Mouse (Mus musculus) hindbrain, postnatal 0 days (tissue): ENCODE data around the gene Wdr83. TPM values are rescaled to one million over a fixed set of nuclear protein-coding genes. Genes with fewer than 3 reads are reported as not detected.

Source experiments
- ATAC-seq: fragments of 200-750 bp; cut with Nextera tagmentation; 2 replicates; pipeline ENCODE4 v1.8.0; 2017; ENCODE audit warnings: mild to moderate bottlenecking, moderate TSS enrichment, moderate library complexity
- DNase-seq: peaks from one replicate; pipeline ENCODE4 v3.0.0-alpha.2; 2015; ENCODE audit warnings: low spot score
- H3K27ac ChIP-seq: fragments of 300-500 bp; sonication (generic); 2 replicates; pipeline ENCODE4 v1.5.1; 2014; ENCODE audit warnings: mild to moderate bottlenecking
- H3K27me3 ChIP-seq: fragments of 300-500 bp; sonication (generic); 2 replicates; pipeline ENCODE4 v1.6.1; 2014; ENCODE audit warnings: low read length, mixed read lengths; ENCODE audit not compliant: insufficient read depth
- H3K36me3 ChIP-seq: fragments of 300-500 bp; sonication (generic); 2 replicates; pipeline ENCODE4 v1.6.1; 2014; ENCODE audit warnings: low read length, mixed read lengths; ENCODE audit not compliant: insufficient read depth
- H3K4me1 ChIP-seq: fragments of 300-500 bp; sonication (generic); 2 replicates; pipeline ENCODE4 v1.6.1; 2014; ENCODE audit warnings: antibody characterized with exemption, low read length, mixed read lengths; ENCODE audit not compliant: insufficient read depth
- H3K4me2 ChIP-seq: fragments of 300-500 bp; sonication (generic); 2 replicates; pipeline ENCODE4 v1.6.1; 2014; ENCODE audit warnings: low read depth, mild to moderate bottlenecking, low read length, moderate library complexity, mixed read lengths
- H3K4me3 ChIP-seq: fragments of 300-500 bp; sonication (generic); 2 replicates; pipeline ENCODE4 v1.5.1; 2014; ENCODE audit warnings: low read length
- H3K9ac ChIP-seq: fragments of 300-500 bp; sonication (generic); replicated peaks from 2 replicates; pipeline ENCODE4 v1.6.1; 2014; ENCODE audit warnings: mild to moderate bottlenecking, low read length, moderate library complexity, mixed read lengths
- H3K9me3 ChIP-seq: fragments of 300-500 bp; sonication (generic); 2 replicates; pipeline ENCODE4 v1.6.1; 2016; ENCODE audit warnings: low read length, mixed read lengths
- CTCF ChIP-seq: IDR thresholded peaks from 2 replicates; pipeline ENCODE4 v1.5.1; 2016; ENCODE audit warnings: antibody characterized with exemption, control low read depth, low read depth
- WGBS: fragments of 180-500 bp; shearing (Covaris S2); extraction: QIAGEN DNeasy Blood & Tissue Kit; methylation state at CpG from one replicate; pipeline ENCODE4 v1.1.7; 2014; 5-methylcytosine and 5-hydroxymethylcytosine counted together
- microRNA-seq, 2 experiments: library from miRNA; unstranded; fragments of <30 nt; microRNA quantifications; one replicate each; pipeline ENCODE4; 2016
- polyA plus RNA-seq: library from polyadenylated mRNA; unstranded; fragments of >200 nt; fragmentation: Nextera tagmentation; extraction: Ambion mirVana; gene quantifications from 2 replicates; pipeline ENCODE4 v1.2.1, GENCODE M21; 2015
- total RNA-seq: library from RNA; depleted of rRNA; stranded (reverse); fragments of >200 nt; gene quantifications from 2 replicates; pipeline ENCODE4 v1.2.3, GENCODE M21; 2014; rRNA removed

Wdr83 gene
- total and polyA plus RNA-seq, 2 experiments from 2014 or later: 21.4 to 38.6 TPM

- H3K27me3 ChIP-seq: no peaks in the 10 kb centered on the region
- DNase-seq (no peak), ATAC-seq (no peak)
- H3K27ac ChIP-seq: no peak overlapping the region
- no peak overlapping the region for H3K9ac ChIP-seq
- H3K36me3 ChIP-seq: peaks cover 30% of the 10 kb centered on the region
- no peaks in the 10 kb centered on the region for H3K9me3 ChIP-seq
- H3K4me3 ChIP-seq: no peak overlapping the region
- no peak overlapping the region for H3K4me2 ChIP-seq
- WGBS: 94% methylated on average over 4 of the region's 4 CpGs
- TF ChIP-seq CTCF: no peak
- peaks cover 15% of the 10 kb centered on the region; the same call in 1 of the 2 replicates for H3K4me1 ChIP-seq
These were observed 48.3 kb downstream of the Wdr83 start for GRCm38 (mm10) chr8:85032622-85033311.

DNA sequence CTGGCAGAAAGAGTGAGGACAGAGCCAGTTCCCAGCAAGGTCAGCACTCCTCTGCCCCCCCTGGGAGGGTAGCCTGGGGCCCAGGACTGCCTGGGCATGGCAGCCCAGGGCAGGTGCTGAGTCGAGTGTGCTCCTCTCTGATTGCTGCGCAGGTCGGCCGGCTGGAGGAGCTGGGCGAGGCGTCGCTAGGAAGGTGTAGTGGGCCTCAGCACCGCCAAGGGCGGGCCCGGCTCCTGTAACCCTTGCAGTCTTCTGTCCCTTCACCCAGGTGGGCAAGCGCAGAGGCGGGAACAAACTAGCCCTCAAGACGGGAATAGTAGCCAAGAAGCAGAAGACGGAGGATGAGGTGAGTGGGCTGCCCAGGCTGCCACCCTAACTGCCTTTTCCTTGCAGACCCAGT, 51.8 kb downstream of the Wdr83 start:
- Histone ChIP-seq H3K4me1 (peaks cover 28% of the 10 kb centered on the region), H3K9me3 (no peaks in the 10 kb centered on the region), H3K36me3 (peaks cover 30% of the 10 kb centered on the region), H3K4me2 (peak overlapping the region; percentile 91; the same call in 1 of the 2 replicates), H3K27ac (no peak overlapping the region), H3K4me3 (peak overlapping the region; percentile 95; the same call in 1 of the 2 replicates), H3K9ac (no peak overlapping the region; the same call in 1 of the 2 replicates), H3K27me3 (no peaks in the 10 kb centered on the region)
- ATAC-seq (no peak), DNase-seq (no peak)
- 94% methylated on average over 14 of the region's 14 CpGs for WGBS
- TF ChIP-seq CTCF: no peak

DNA sequence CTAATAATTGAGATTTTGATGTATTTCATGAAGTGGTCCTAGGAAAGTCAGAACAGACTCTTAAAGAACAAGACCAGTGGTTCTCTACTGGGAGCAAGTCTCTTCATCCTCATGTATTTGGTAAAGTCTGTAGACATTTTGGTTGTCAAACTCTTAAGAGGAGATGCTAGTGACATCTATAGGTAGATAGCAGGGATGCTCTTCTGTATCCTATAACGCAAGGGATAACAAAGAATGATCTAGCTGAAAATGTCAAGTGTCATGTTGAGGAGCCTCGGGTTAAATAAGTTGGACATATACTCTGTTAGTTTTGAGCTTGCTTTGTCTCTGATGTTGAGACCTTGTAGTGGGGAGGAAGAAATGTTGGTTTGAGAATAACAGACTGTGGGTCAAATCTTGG, 53.2 kb downstream of the Wdr83 start:
- peak overlapping the region; percentile 91 for H3K4me2 ChIP-seq
- no peak for ATAC-seq
- H3K27ac ChIP-seq: no peak overlapping the region
- peak overlapping the region; percentile 95 for H3K4me3 ChIP-seq
- peaks cover 32% of the 10 kb centered on the region for H3K4me1 ChIP-seq
- 13% methylated on average over 2 of the region's 2 CpGs for WGBS
- H3K27me3 ChIP-seq: no peaks in the 10 kb centered on the region
- peak overlapping the region; percentile 99; the same call in 1 of the 2 replicates for H3K9ac ChIP-seq
- peaks cover 29% of the 10 kb centered on the region for H3K36me3 ChIP-seq
- TF ChIP-seq CTCF: peak; percentile 49
- peak; percentile 39 for DNase-seq
- no peaks in the 10 kb centered on the region for H3K9me3 ChIP-seq

DNA sequence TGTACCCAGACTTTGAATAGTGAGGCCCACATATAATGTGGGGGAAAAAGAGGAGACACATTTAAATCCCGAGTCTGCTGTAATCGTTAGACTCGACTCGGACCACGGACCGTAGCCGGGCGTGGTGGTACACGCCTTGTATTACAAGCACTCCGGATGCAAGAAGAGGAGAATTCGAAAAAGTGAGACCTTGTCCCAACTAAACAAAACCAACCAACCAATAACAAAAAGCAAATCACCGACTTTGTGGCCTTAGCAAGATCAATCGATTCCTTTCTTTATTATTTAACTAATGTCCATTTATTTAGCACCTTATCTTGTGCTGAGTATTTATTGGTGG, 53.6 kb downstream of the Wdr83 start:
- Histone ChIP-seq H3K9me3 (no peaks in the 10 kb centered on the region), H3K9ac (peak overlapping the region; percentile 99), H3K4me1 (peaks cover 32% of the 10 kb centered on the region), H3K27ac (peak overlapping the region; percentile 95), H3K36me3 (peaks cover 24% of the 10 kb centered on the region), H3K4me2 (peak overlapping the region; percentile 91), H3K27me3 (no peaks in the 10 kb centered on the region), H3K4me3 (peak overlapping the region; percentile 95)
- ATAC-seq (no peak), DNase-seq (no peak)
- TF ChIP-seq CTCF: no peak
- 1% methylated on average over 13 of the region's 13 CpGs for WGBS

DNA sequence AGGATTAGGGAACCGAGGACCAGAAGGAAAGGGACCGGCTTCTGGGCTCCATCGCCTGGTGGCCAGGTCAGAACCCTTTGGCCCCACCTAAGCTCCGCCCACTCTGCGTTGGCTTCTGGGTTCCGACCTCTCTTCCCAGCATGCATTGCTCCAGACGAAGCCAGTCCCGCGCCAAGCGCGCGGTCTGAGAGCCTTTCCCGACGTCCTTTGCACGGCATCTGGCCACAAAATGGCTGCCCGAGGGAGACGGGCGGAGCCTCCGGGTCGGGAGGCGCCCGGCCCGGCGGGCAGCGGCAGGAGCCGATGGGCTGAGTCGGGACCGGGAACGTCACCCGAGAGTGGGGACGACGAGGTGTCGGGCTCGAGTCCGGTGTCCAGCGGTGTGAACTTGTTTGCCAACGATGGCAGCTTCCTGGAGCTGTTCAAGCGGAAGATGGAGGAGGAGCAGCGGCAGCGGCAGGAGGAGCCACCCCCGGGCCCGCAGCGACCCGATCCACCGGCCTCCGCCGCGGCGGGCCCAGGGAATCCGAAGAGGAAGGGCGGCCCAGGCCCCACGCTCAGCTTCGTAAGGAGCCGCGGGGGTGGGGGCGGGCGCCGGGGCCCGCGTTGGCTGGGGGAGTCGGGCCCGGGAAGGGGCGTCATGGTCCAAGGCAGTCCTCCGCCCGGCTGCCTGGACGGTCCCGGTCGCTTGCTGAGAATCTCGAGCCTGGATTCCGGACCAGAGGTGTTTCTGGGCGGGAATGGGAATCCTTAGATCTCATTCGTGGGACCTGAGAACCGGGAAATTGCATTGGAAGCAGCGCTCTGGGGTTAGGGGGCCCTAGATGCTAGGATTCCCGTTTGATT, 54.2 kb downstream of the Wdr83 start, which contains the start of gene Trir:
Gene Trir, plus strand, starts transcription at position 154 of the 846 bp plus-strand sequence.
- H3K36me3 ChIP-seq: peaks cover 19% of the 10 kb centered on the region
- peak; percentile 85 for ATAC-seq
- TF ChIP-seq CTCF: no peak
- DNase-seq: peak; percentile 98
- no peaks in the 10 kb centered on the region for H3K9me3 ChIP-seq
- under 1% methylated on average over 73 of the region's 75 CpGs for WGBS
- peaks cover 32% of the 10 kb centered on the region for H3K4me1 ChIP-seq
- peak within 1 kb of the TSS; percentile 95 for H3K27ac ChIP-seq
- H3K27me3 ChIP-seq: no peaks in the 10 kb centered on the region
- H3K4me3 ChIP-seq: peak within 1 kb of the TSS; percentile 95
- H3K4me2 ChIP-seq: peak within 1 kb of the TSS; percentile 91
- H3K9ac ChIP-seq: peak within 1 kb of the TSS; percentile 99

DNA sequence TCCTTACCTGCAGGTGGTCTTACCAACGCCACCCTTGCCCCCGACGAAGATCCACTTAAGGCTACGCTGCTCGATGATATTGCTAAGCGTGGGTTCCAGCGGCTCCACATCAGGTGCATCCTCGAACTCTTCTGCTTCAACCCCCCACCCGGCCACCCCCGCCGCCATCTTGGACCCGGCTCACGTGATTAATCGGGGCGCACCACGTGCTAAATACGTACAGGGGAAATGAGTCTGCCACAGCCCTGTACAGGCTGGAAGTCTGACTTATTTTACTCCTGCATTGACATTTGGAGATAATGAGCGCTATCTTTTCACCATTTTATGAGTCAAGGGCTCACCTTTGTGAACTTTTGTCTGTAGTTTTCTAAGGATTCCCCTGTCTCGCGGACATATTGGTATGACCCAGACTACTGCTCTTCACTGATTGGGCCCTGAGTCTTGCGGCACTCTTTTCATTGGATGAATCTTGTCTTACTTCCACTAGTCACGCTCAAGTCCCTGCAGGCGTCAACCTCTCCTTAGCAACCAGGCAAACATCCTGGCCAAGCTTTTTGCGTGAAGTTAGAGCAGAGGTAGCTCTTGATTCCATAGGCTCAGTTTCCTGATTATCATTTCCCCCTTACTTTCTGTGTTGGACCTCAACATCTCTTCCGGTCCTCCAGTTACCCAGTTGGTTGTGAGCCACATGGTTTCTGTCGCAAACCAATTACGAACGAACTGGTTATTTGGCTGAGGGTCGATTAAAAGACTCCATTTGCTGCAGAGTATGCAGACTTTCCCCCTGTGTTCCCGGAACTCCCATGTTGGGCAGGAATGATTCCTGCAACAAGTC, 55.8 kb downstream of the Wdr83 start, which contains the start of gene Asna1:
Gene Asna1, minus strand, starts transcription at position 184 of the 835 bp plus-strand sequence.
- ATAC-seq (peak; percentile 92), DNase-seq (peak; percentile 93)
- peaks cover 8% of the 10 kb centered on the region for H3K36me3 ChIP-seq
- WGBS: 4% methylated on average over 30 of the region's 30 CpGs
- H3K9ac ChIP-seq: peak within 1 kb of the TSS; percentile 68
- H3K4me3 ChIP-seq: peak within 1 kb of the TSS; percentile 75
- peak within 1 kb of the TSS; percentile 95; the same call in 1 of the 2 replicates for H3K27ac ChIP-seq
- H3K4me2 ChIP-seq: peak within 1 kb of the TSS; percentile 91
- TF ChIP-seq CTCF: 0 out of 2 replicates have a peak, but pooled peaks have one; percentile 7
- H3K9me3 ChIP-seq: no peaks in the 10 kb centered on the region
- peaks cover 32% of the 10 kb centered on the region for H3K4me1 ChIP-seq
- H3K27me3 ChIP-seq: no peaks in the 10 kb centered on the region

Small RNAs within 50 kb of the gene (microRNA-seq; reads per million reads assigned to microRNA genes)
- gene Gm23388 (0.36 to 0.53 reads per million in 2 experiments), gene Mir7070 (3.3 to 4.7 reads per million in 2 experiments)

Other genes starting within 250 kb of the Wdr83 start
- 33.0 and 34.1 TPM in 2 replicates for gene Gadd45gip1, start 249.8 kb downstream of the Wdr83 start, total RNA-seq
- 43.4 and 45.3 TPM in 2 replicates for gene Gadd45gip1, start 249.8 kb downstream of the Wdr83 start, polyA plus RNA-seq
- 62.5 and 68.1 TPM in 2 replicates for gene Rad23a, start 240.6 kb downstream of the Wdr83 start, total RNA-seq
- 90.6 and 98.0 TPM in 2 replicates for gene Rad23a, start 240.6 kb downstream of the Wdr83 start, polyA plus RNA-seq
- gene Calr, start 234.4 kb downstream of the Wdr83 start, total RNA-seq: 350 and 359 TPM in 2 replicates
- 418 and 457 TPM in 2 replicates for gene Calr, start 234.4 kb downstream of the Wdr83 start, polyA plus RNA-seq
- gene Farsa, start 224.3 kb downstream of the Wdr83 start, total RNA-seq: 77.5 and 86.1 TPM in 2 replicates
- 87.4 and 89.8 TPM in 2 replicates for gene Farsa, start 224.3 kb downstream of the Wdr83 start, polyA plus RNA-seq
- 11.8 and 14.0 TPM in 2 replicates for gene Syce2, start 209.2 kb downstream of the Wdr83 start, total RNA-seq
- gene Syce2, start 209.2 kb downstream of the Wdr83 start, polyA plus RNA-seq: 62.1 and 64.4 TPM in 2 replicates
- gene Gcdh, start 187.4 kb downstream of the Wdr83 start, total RNA-seq: 24.9 and 37.8 TPM in 2 replicates
- 36.5 and 41.3 TPM in 2 replicates for gene Gcdh, start 187.4 kb downstream of the Wdr83 start, polyA plus RNA-seq
- gene Klf1, start 179.4 kb downstream of the Wdr83 start, total RNA-seq: 1.2 TPM in 1 of 2 replicates, not detected in the other
- 0.34 and 0.98 TPM in 2 replicates for gene Klf1, start 179.4 kb downstream of the Wdr83 start, polyA plus RNA-seq
- 15.0 and 24.5 TPM in 2 replicates for gene Dnase2a, start 172.7 kb downstream of the Wdr83 start, total RNA-seq
- gene Dnase2a, start 172.7 kb downstream of the Wdr83 start, polyA plus RNA-seq: 8.6 and 8.8 TPM in 2 replicates
- gene Mast1, start 143.9 kb downstream of the Wdr83 start, total RNA-seq: 70.9 and 83.0 TPM in 2 replicates
- 61.9 and 69.5 TPM in 2 replicates for gene Mast1, start 143.9 kb downstream of the Wdr83 start, polyA plus RNA-seq
- 5.8 and 11.6 TPM in 2 replicates for gene Rtbdn, start 134.3 kb downstream of the Wdr83 start, total RNA-seq
- gene Rtbdn, start 134.3 kb downstream of the Wdr83 start, polyA plus RNA-seq: 3.5 and 4.1 TPM in 2 replicates
- not detected in 2 replicates for gene Gm49661, start 111.9 kb downstream of the Wdr83 start, total RNA-seq
- not detected in 2 replicates for gene Gm49661, start 111.9 kb downstream of the Wdr83 start, polyA plus RNA-seq
- gene Prdx2, start 111.7 kb downstream of the Wdr83 start, total RNA-seq: 688 and 763 TPM in 2 replicates
- 925 and 937 TPM in 2 replicates for gene Prdx2, start 111.7 kb downstream of the Wdr83 start, polyA plus RNA-seq
- gene Rnaseh2a, start 111.5 kb downstream of the Wdr83 start, total RNA-seq: 37.3 and 45.9 TPM in 2 replicates
- 59.0 and 59.7 TPM in 2 replicates for gene Rnaseh2a, start 111.5 kb downstream of the Wdr83 start, polyA plus RNA-seq
- 16.9 and 17.8 TPM in 2 replicates for gene Junb, start 102.6 kb downstream of the Wdr83 start, total RNA-seq
- gene Junb, start 102.6 kb downstream of the Wdr83 start, polyA plus RNA-seq: 6.3 and 7.9 TPM in 2 replicates
- 18.9 and 19.0 TPM in 2 replicates for gene Hook2, start 90.7 kb downstream of the Wdr83 start, total RNA-seq
- gene Hook2, start 90.7 kb downstream of the Wdr83 start, polyA plus RNA-seq: 29.7 and 33.4 TPM in 2 replicates
- gene Best2, start 66.8 kb downstream of the Wdr83 start, total RNA-seq: not detected in 2 replicates
- 0.09 and 0.26 TPM in 2 replicates for gene Best2, start 66.8 kb downstream of the Wdr83 start, polyA plus RNA-seq
- 165 and 172 TPM in 2 replicates for gene Asna1, start 56.0 kb downstream of the Wdr83 start, total RNA-seq
- gene Asna1, start 56.0 kb downstream of the Wdr83 start, polyA plus RNA-seq: 149 and 150 TPM in 2 replicates
- 220 and 238 TPM in 2 replicates for gene Trir, start 54.5 kb downstream of the Wdr83 start, total RNA-seq
- 146 and 152 TPM in 2 replicates for gene Trir, start 54.5 kb downstream of the Wdr83 start, polyA plus RNA-seq
- gene Tnpo2, start 44.4 kb downstream of the Wdr83 start, total RNA-seq: 174 and 183 TPM in 2 replicates
- gene Tnpo2, start 44.4 kb downstream of the Wdr83 start, polyA plus RNA-seq: 48.1 and 49.1 TPM in 2 replicates
- 104 and 114 TPM in 2 replicates for gene Fbxw9, start 21.3 kb downstream of the Wdr83 start, total RNA-seq
- gene Fbxw9, start 21.3 kb downstream of the Wdr83 start, polyA plus RNA-seq: 78.9 and 82.2 TPM in 2 replicates
- gene Gm5741, start 13.3 kb downstream of the Wdr83 start, total RNA-seq: not detected in 2 replicates
- 0.71 and 0.76 TPM in 2 replicates for gene Gm5741, start 13.3 kb downstream of the Wdr83 start, polyA plus RNA-seq
- 77.5 and 103 TPM in 2 replicates for gene Dhps, start 9.5 kb downstream of the Wdr83 start, total RNA-seq
- gene Dhps, start 9.5 kb downstream of the Wdr83 start, polyA plus RNA-seq: 118 and 123 TPM in 2 replicates
- gene Wdr83os, start 566 bp downstream of the Wdr83 start, total RNA-seq: 109 and 123 TPM in 2 replicates
- 129 and 131 TPM in 2 replicates for gene Wdr83os, start 566 bp downstream of the Wdr83 start, polyA plus RNA-seq
- gene Man2b1, start 2.0 kb upstream of the Wdr83 start, total RNA-seq: 32.9 and 34.3 TPM in 2 replicates
- 22.5 TPM in 2 replicates for gene Man2b1, start 2.0 kb upstream of the Wdr83 start, polyA plus RNA-seq
- 1.5 and 2.4 TPM in 2 replicates for gene Zfp791, start 41.8 kb upstream of the Wdr83 start, total RNA-seq
- 2.4 and 2.5 TPM in 2 replicates for gene Zfp791, start 41.8 kb upstream of the Wdr83 start, polyA plus RNA-seq
- gene Cks1brt, start 70.6 kb upstream of the Wdr83 start, total RNA-seq: not detected in 2 replicates
- not detected in 2 replicates for gene Cks1brt, start 70.6 kb upstream of the Wdr83 start, polyA plus RNA-seq
- gene Olfr371, start 144.7 kb upstream of the Wdr83 start, total RNA-seq: not detected in 2 replicates
- not detected in 2 replicates for gene Olfr371, start 144.7 kb upstream of the Wdr83 start, polyA plus RNA-seq
- gene Orc6, start 218.3 kb upstream of the Wdr83 start, total RNA-seq: 41.4 and 43.2 TPM in 2 replicates
- gene Orc6, start 218.3 kb upstream of the Wdr83 start, polyA plus RNA-seq: 62.3 and 63.8 TPM in 2 replicates
- gene Vps35, start 218.5 kb upstream of the Wdr83 start, total RNA-seq: 108 and 114 TPM in 2 replicates
- gene Vps35, start 218.5 kb upstream of the Wdr83 start, polyA plus RNA-seq: 151 and 153 TPM in 2 replicates